Mouse (Mus musculus) liver, embryonic 11.5 days (tissue): Measurements from ENCODE around the gene Ralb. TPM values are rescaled to one million over a fixed set of nuclear protein-coding genes. Genes with fewer than 3 reads are reported as not detected.
A peak's percentile ranks its signal among the peaks of the same experiment; 100 is the strongest.

Experiments used
- ATAC-seq: fragments of 200-750 bp; cut with Nextera tagmentation; replicated peaks from 2 replicates; pipeline ENCODE4 v1.8.0; 2017; ENCODE audit warnings: moderate number of reproducible peaks, mild to moderate bottlenecking, moderate TSS enrichment, moderate library complexity; ENCODE audit not compliant: low FRiP score
- DNase-seq: peaks from one replicate; pipeline ENCODE4 v3.0.0-alpha.2; 2017; ENCODE audit warnings: low spot score
- H3K27ac ChIP-seq: fragments of 300-500 bp; sonication (generic); 2 replicates; pipeline ENCODE4 v1.5.1; 2014; ENCODE audit warnings: mild to moderate bottlenecking, low read depth, low read length, control low read depth
- H3K27me3 ChIP-seq: fragments of 300-500 bp; sonication (generic); replicated peaks from 2 replicates; pipeline ENCODE4 v1.6.1; 2014; ENCODE audit warnings: low read length, mixed read lengths; ENCODE audit not compliant: control insufficient read depth, insufficient read depth
- H3K36me3 ChIP-seq: fragments of 300-500 bp; sonication (generic); 2 replicates; pipeline ENCODE4 v1.6.1; 2014; ENCODE audit warnings: mild to moderate bottlenecking, low read length, moderate library complexity, mixed read lengths; ENCODE audit not compliant: control insufficient read depth, insufficient read depth
- H3K4me1 ChIP-seq: fragments of 300-500 bp; sonication (generic); replicated peaks from 2 replicates; pipeline ENCODE4 v1.6.1; 2014; ENCODE audit warnings: low read length, mixed read lengths; ENCODE audit not compliant: control insufficient read depth, insufficient read depth
- H3K4me2 ChIP-seq: fragments of 300-500 bp; sonication (generic); 2 replicates; pipeline ENCODE4 v1.6.1; 2014; ENCODE audit warnings: mild to moderate bottlenecking, control low read depth, moderate library complexity
- H3K4me3 ChIP-seq: fragments of 300-500 bp; sonication (generic); 2 replicates; pipeline ENCODE4 v1.5.1; 2014; ENCODE audit warnings: low read depth, low read length, control low read depth
- H3K9ac ChIP-seq: fragments of 300-500 bp; sonication (generic); 2 replicates; pipeline ENCODE4 v1.6.1; 2014; ENCODE audit warnings: low read depth, low read length, control low read depth
- H3K9me3 ChIP-seq: fragments of 300-500 bp; sonication (generic); 2 replicates; pipeline ENCODE4 v1.6.1; 2016; ENCODE audit warnings: low read length, inconsistent platforms, mixed read lengths; ENCODE audit not compliant: control insufficient read depth
- WGBS: fragments of 180-500 bp; shearing (Covaris S2); extraction: QIAGEN DNeasy Blood & Tissue Kit; methylation state at CpG from one replicate; pipeline ENCODE4 v1.1.7; 2014; 5-methylcytosine and 5-hydroxymethylcytosine counted together
- polyA plus RNA-seq: library from polyadenylated mRNA; unstranded; fragments of >200 nt; fragmentation: Nextera tagmentation; extraction: Ambion mirVana; gene quantifications from 2 replicates; pipeline ENCODE4 v1.2.1, GENCODE M21; 2014

Ralb gene
- polyA plus RNA-seq, 1 experiment from 2014 or later: 92.1 TPM

DNA sequence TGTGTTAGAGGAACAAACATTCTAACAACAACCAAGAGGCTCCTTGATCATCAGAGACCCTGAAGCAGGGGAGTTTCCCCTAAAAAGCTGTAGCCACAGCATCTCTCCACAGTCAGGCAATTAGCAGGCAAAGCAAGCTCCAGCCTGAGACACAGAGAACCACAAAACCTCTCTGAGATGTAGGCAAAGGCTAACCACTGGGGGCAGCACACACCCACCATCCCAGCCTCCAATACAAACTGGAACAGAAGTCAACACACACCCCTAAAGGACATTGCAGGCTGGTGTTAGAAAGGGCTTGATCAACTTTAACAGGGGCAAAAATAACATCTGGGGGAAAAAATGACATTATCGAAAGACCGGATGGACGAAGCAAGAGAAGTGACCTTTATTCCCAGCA, 20.1 kb downstream of the Ralb start:
- no peak overlapping the region for H3K9ac ChIP-seq
- no peak for DNase-seq
- no peaks in the 10 kb centered on the region for H3K9me3 ChIP-seq
- 62% methylated on average over 3 of the region's 3 CpGs for WGBS
- no peak overlapping the region for H3K4me3 ChIP-seq
- H3K36me3 ChIP-seq: peaks cover 7% of the 10 kb centered on the region
- no peak; the same call in 1 of the 2 replicates for ATAC-seq
- H3K27ac ChIP-seq: no peak overlapping the region
- H3K27me3 ChIP-seq: no peaks in the 10 kb centered on the region
- H3K4me1 ChIP-seq: no peaks in the 10 kb centered on the region; the same call in 1 of the 2 replicates
- H3K4me2 ChIP-seq: no peak overlapping the region

DNA sequence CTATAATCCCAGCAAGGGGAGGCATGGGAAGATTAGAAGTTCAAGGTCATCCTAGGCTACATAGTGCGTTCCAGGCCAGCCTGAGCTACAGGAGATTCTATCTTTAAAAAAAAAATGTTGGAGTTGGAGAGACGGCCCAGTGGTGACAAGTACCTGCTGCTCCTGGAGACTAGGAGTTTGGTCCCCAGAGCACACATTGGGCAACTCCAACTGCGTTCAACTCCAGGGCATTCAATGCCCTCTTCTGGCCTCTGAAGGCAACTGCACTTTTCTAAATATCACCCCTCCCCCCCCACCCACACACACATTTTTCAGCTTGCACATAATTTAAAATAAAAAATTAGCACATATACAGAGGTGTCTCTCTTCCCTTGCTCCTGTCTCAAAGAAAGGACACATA, 21.7 kb downstream of the Ralb start:
- peaks cover 7% of the 10 kb centered on the region for H3K36me3 ChIP-seq
- no peak for ATAC-seq
- no peaks in the 10 kb centered on the region for H3K9me3 ChIP-seq
- H3K27me3 ChIP-seq: no peaks in the 10 kb centered on the region
- no peak overlapping the region for H3K4me3 ChIP-seq
- no peaks in the 10 kb centered on the region; the same call in 1 of the 2 replicates for H3K4me1 ChIP-seq
- no peak overlapping the region for H3K27ac ChIP-seq
- WGBS: 68% methylated on average over 3 of the region's 3 CpGs
- H3K4me2 ChIP-seq: no peak overlapping the region
- H3K9ac ChIP-seq: no peak overlapping the region
- DNase-seq: no peak

DNA sequence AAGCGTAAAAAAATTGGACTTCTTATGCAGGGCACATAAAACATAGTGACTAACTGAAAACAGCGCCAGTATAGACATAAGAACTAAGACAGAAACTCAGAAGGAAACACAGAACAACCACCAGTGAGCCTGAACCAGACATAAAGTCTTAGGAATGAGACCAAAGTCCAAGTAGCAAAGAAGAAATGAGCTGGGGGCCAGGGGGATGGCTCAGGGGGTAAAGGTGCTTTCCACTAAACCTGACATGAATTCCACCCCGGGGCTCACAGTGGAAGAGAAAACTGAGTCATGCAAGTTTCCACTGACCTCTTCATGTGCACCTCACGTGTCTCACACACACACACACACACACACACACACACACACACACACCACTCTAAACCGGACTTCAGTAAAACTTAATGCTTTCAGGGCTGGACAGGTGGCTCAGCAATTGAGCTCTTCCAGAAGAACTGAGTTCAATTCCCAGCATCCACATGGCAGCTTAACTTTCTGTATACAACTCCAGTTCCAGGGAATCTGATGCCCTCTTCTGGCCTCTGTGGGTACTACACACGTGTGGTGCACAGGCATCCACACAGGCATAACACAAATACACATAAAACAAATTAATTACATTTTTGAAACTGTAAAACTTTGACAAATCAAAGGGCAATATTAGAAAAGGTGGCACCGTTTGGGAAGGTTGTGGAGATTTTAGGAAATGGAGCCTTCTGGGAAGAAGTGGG, 23.2 kb downstream of the Ralb start:
- peaks cover 6% of the 10 kb centered on the region for H3K4me1 ChIP-seq

DNA sequence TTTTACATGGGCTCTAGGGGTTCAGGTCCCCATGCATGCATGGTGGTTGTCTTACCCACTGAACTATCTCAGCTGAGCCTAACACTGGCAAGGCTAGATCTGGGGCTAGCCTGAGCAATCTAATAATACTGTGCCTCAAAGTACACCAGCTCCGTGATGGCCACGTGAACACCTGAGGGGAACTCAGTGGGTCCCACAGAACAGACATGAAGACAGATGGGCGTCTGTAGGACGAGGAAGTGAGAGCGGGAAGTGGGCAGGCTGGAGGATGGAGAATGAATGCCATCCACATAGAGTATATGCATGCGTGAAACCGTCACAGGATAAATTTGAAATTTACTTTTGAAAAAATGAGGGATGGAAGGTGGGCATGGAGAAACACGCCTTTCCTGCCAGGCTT, 23.9 kb downstream of the Ralb start:
- Histone ChIP-seq H3K9ac (no peak overlapping the region), H3K27ac (no peak overlapping the region), H3K36me3 (peaks cover 7% of the 10 kb centered on the region), H3K9me3 (no peaks in the 10 kb centered on the region), H3K4me1 (peaks cover 6% of the 10 kb centered on the region), H3K27me3 (no peaks in the 10 kb centered on the region), H3K4me2 (no peak overlapping the region), H3K4me3 (no peak overlapping the region)
- ATAC-seq: no peak
- WGBS: 89% methylated on average over 8 of the region's 8 CpGs
- DNase-seq: no peak

More for the DNA sequence above, 23.2 kb downstream of the Ralb start:
- Histone ChIP-seq H3K36me3 (peaks cover 7% of the 10 kb centered on the region), H3K9ac (no peak overlapping the region), H3K4me2 (no peak overlapping the region), H3K4me3 (no peak overlapping the region), H3K27me3 (no peaks in the 10 kb centered on the region), H3K27ac (no peak overlapping the region), H3K9me3 (no peaks in the 10 kb centered on the region)
- WGBS: 89% methylated on average over 7 of the region's 7 CpGs
- no peak for ATAC-seq
- DNase-seq: no peak

DNA sequence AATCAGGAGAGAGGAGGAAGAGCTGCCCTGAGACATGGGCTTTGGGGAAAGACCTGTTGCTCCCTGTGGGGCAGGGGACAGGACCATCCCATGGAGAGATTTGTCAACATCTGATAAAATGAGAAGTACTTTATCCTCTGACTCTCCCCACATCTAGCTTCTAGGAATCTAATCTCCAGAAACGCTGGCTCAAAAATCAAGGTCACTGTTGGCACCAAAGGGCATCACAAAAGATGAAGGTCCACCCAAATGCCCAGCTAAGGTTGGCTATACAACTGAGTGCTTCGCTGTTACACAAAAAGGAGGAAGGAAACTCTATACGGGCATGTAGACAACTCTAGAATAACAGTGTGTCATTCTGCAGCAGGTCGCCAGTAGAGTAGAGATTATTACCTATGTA, 25.0 kb downstream of the Ralb start:
- Histone ChIP-seq H3K27me3 (no peaks in the 10 kb centered on the region), H3K4me3 (no peak overlapping the region), H3K9me3 (no peaks in the 10 kb centered on the region), H3K4me1 (peaks cover 6% of the 10 kb centered on the region), H3K27ac (no peak overlapping the region), H3K36me3 (peaks cover 9% of the 10 kb centered on the region), H3K9ac (no peak overlapping the region), H3K4me2 (no peak overlapping the region)
- no peak for DNase-seq
- WGBS: 58% methylated on average over 4 of the region's 4 CpGs
- ATAC-seq: no peak

DNA sequence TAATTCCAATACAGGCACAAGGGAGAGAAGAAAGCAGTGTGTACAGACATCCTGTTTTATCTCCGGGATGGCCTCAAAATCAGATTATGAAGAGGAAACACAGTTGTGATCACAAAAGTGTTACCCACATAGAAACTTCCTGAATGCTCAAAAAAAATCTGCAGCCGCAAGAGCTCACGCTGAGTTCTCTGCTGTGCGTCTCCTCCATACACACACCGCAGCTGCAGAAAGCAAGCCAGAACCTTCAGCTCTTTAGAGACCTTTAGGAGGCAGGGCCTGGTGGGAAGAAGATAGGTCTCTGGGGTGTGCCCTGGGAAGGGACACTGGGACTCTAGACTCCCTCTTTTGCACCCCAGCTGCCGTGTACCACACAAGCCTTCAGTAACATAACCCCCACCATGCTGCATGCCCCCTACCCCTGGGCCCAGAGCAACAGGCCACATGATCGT, 27.7 kb downstream of the Ralb start:
- peaks cover 9% of the 10 kb centered on the region for H3K36me3 ChIP-seq
- 37% methylated on average over 7 of the region's 7 CpGs for WGBS

DNA sequence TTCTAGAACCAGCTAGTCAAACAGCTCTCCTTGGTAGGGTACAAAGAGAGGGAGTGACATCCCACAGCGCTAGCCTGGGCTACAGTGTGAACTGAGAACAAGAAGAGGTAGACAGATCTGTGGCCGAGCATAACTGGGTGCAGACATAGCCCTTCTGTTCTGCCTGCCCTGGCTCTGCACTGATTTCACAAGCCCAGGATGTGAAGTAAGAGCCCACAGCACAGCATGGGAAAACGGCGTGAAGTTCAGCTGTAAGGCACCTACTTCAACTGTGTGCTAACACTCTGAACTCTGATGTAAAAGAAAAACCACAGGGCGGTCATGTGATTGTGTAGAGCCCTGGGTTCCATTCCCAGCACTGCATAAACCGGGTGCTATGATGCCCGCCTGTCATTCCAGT, 29.9 kb downstream of the Ralb start:
- no peak for ATAC-seq
- Histone ChIP-seq H3K27me3 (no peaks in the 10 kb centered on the region), H3K4me3 (no peak overlapping the region), H3K4me1 (peaks cover 16% of the 10 kb centered on the region), H3K27ac (no peak overlapping the region), H3K9me3 (no peaks in the 10 kb centered on the region), H3K36me3 (peaks cover 8% of the 10 kb centered on the region; the same call in 1 of the 2 replicates), H3K9ac (no peak overlapping the region), H3K4me2 (no peak overlapping the region)
- no peak for DNase-seq
- WGBS: 83% methylated on average over 7 of the region's 7 CpGs

More for the DNA sequence above, 27.7 kb downstream of the Ralb start:
- DNase-seq: no peak
- ATAC-seq: no peak
- Histone ChIP-seq H3K4me3 (no peak overlapping the region), H3K4me1 (peaks cover 16% of the 10 kb centered on the region), H3K27ac (no peak overlapping the region), H3K27me3 (no peaks in the 10 kb centered on the region), H3K9me3 (no peaks in the 10 kb centered on the region), H3K9ac (no peak overlapping the region), H3K4me2 (no peak overlapping the region)

DNA sequence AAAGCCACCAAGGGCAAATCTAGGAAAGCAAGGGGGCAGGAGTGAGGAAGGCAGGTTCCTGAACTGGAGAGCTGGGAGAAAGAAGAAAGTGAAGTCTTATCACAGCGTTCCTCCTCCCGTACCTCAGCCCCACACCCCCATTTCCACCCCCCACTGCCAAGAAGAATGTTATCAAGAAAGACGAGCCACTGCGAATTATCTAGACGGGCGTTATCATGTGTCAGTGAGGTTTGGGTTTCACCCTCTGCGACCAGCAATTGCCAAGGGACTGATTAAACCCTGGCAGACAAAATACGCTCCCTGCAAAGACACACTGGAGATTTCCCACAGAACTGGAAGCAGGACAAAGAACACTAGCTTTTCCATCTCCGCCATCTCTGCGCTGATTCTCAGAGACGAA, 31.9 kb downstream of the Ralb start:
- peaks cover 16% of the 10 kb centered on the region for H3K4me1 ChIP-seq
- peak; percentile 71 for ATAC-seq
- H3K36me3 ChIP-seq: peaks cover 13% of the 10 kb centered on the region; the same call in 1 of the 2 replicates
- H3K4me3 ChIP-seq: no peak overlapping the region
- no peak overlapping the region for H3K9ac ChIP-seq
- no peak for DNase-seq
- H3K27ac ChIP-seq: no peak overlapping the region
- 27% methylated on average over 11 of the region's 11 CpGs for WGBS
- H3K4me2 ChIP-seq: peak overlapping the region; percentile 25; the same call in 1 of the 2 replicates
- no peaks in the 10 kb centered on the region for H3K9me3 ChIP-seq
- no peaks in the 10 kb centered on the region for H3K27me3 ChIP-seq

DNA sequence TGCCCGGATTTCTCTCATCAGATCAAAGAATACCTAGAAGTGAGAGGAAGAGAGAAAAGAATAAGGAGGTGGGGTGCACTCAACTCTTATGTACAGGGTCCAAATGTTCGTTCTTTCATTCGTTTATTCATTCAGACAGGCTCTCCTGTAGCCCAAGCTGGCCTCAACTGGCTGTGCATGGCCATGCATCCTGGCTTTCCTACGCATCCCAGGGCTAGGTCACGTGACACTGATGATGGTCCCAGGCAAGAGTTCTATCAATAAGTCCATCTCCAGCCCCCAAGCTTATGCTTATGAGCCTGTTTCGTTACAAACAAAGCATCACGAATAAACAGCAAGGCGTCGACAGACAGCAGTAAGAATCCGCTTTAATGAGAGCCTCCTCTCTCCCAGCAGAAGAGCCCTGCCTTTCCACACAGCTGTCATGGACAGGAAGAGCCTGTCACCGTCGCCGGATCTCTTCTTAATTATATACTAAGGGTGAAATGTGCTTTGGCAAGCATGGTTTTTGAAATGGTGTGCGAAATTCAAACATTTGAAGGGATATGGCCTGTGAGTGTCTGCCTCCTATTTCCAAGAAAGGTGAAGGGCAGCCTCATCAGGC, 32.7 kb downstream of the Ralb start:
- Histone ChIP-seq H3K9me3 (no peaks in the 10 kb centered on the region), H3K4me2 (no peak overlapping the region), H3K36me3 (peaks cover 13% of the 10 kb centered on the region; the same call in 1 of the 2 replicates), H3K4me1 (peaks cover 11% of the 10 kb centered on the region), H3K9ac (no peak overlapping the region), H3K27ac (no peak overlapping the region), H3K4me3 (no peak overlapping the region), H3K27me3 (no peaks in the 10 kb centered on the region)
- no peak for DNase-seq
- WGBS: 69% methylated on average over 14 of the region's 14 CpGs
- no peak for ATAC-seq
